In genomic region chr13:67754333-67755306, GRCm38 (mm10) we compare ENCODE assay signal across 8 mouse cellular contexts. TPM values are rescaled to one million over a fixed set of nuclear protein-coding genes. Genes with fewer than 3 reads are reported as not detected.
A peak's percentile ranks its signal among the peaks of the same experiment; 100 is the strongest.
DNase-seq lines count a peak whose midpoint lies in the region; ATAC-seq and TF ChIP-seq lines count a peak whose summit lies in the region.

TSS of gene Zfp85 (minus strand) at chr13:67755228.

- no peaks in the 10 kb centered on the region for H3K9me3 ChIP-seq in ES-E14 (ENCODE audit: control insufficient read depth, insufficient read depth, low read depth, low read length)
- H3K9me3 ChIP-seq in forebrain, embryonic 14.5 days (replicated peaks; ENCODE audit: control insufficient read depth, low read length), result no peaks in the 10 kb centered on the region
- no peaks in the 10 kb centered on the region; the same call in 1 of the 2 replicates for H3K9me3 ChIP-seq in liver, postnatal 0 days (ENCODE audit: low read length)
- H3K9me3 ChIP-seq in neural tube, embryonic 14.5 days (ENCODE audit: control insufficient read depth, low read length), result no peaks in the 10 kb centered on the region

- in situ Hi-C loops in ES-E14 (cut with MboI; ENCODE audit: low sequenced_read_pairs in 2 of 2, unreplicated experiment in 2 of 2), result no loop called here

- no peaks in the 10 kb centered on the region for H3K27me3 ChIP-seq in forebrain, embryonic 14.5 days (replicated peaks; ENCODE audit: control insufficient read depth, insufficient read depth, low read length)
- H3K27me3 ChIP-seq in liver, postnatal 0 days (ENCODE audit: insufficient read depth, low read length), result no peaks in the 10 kb centered on the region
- no peaks in the 10 kb centered on the region for H3K27me3 ChIP-seq in neural tube, embryonic 14.5 days (ENCODE audit: control insufficient read depth, insufficient read depth, low read length)
- no peaks in the 10 kb centered on the region for H3K27me3 ChIP-seq in testis, adult 2 months (ENCODE audit: control insufficient read depth, insufficient read depth, low read length)

- peak within 1 kb of the TSS; percentile 75 for H3K9ac ChIP-seq in ES-E14 (ENCODE audit: insufficient read depth, low read depth, low read length, poor library complexity, severe bottlenecking)
- H3K9ac ChIP-seq in forebrain, embryonic 14.5 days (ENCODE audit: low read length), result peak within 1 kb of the TSS; percentile 69
- peak within 1 kb of the TSS; percentile 55 for H3K9ac ChIP-seq in liver, postnatal 0 days (replicated peaks)
- peak within 1 kb of the TSS; percentile 58 for H3K9ac ChIP-seq in neural tube, embryonic 14.5 days (replicated peaks; ENCODE audit: low read depth, low read length)

- no peak for TF ChIP-seq CTCF in liver, postnatal 0 days (IDR thresholded peaks at IDR 0.05; ENCODE audit: low read depth)
- TF ChIP-seq CTCF in testis, adult 2 months (IDR thresholded peaks at IDR 0.05; ENCODE audit: control insufficient read depth, insufficient read depth, insufficient replicate concordance, low read depth, low read length), result no peak

- H3K4me1 ChIP-seq in ES-E14 (ENCODE audit: control insufficient read depth in 2 of 2, insufficient read depth in 2 of 2, low read length in 2 of 2, poor library complexity in 1 of 2), result no peaks in the 10 kb centered on the region
- H3K4me1 ChIP-seq in forebrain, embryonic 14.5 days (ENCODE audit: control insufficient read depth, insufficient read depth, low read length), result no peaks in the 10 kb centered on the region
- no peaks in the 10 kb centered on the region for H3K4me1 ChIP-seq in liver, postnatal 0 days (ENCODE audit: insufficient read depth)
- H3K4me1 ChIP-seq in neural tube, embryonic 14.5 days (ENCODE audit: control insufficient read depth, insufficient read depth, low read length), result peaks cover 5% of the 10 kb centered on the region; the same call in 1 of the 2 replicates
- no peaks in the 10 kb centered on the region for H3K4me1 ChIP-seq in testis, adult 2 months (ENCODE audit: control insufficient read depth, insufficient read depth, low read length)

- intact Hi-C loops in heart, postnatal 14 days (cut with DNase I), result loop anchor here (5.0 kb wide), 1 partner anchor 32 kb away; no protein-coding TSS in a partner anchor

- 6% methylated on average over 24 of the region's 24 CpGs for WGBS in forebrain, embryonic 14.5 days
- WGBS in liver, postnatal 0 days (ENCODE audit: insufficient replicate concordance), result 6% methylated on average over 24 of the region's 24 CpGs
- WGBS in neural tube, embryonic 14.5 days, result 7% methylated on average over 24 of the region's 24 CpGs

- peak; percentile 97 for ATAC-seq in forebrain, embryonic 14.5 days
- ATAC-seq in liver, postnatal 0 days, result peak; percentile 93
- ATAC-seq in neural tube, embryonic 14.5 days (ENCODE audit: low read depth), result peak; percentile 96

- H3K4me2 ChIP-seq in forebrain, embryonic 14.5 days (ENCODE audit: low read length), result peak within 1 kb of the TSS; percentile 60
- H3K4me2 ChIP-seq in liver, postnatal 0 days (ENCODE audit: low read depth, low read length), result peak within 1 kb of the TSS; percentile 68
- peak within 1 kb of the TSS; percentile 55 for H3K4me2 ChIP-seq in neural tube, embryonic 14.5 days (ENCODE audit: low read depth, low read length)

- no peaks in the 10 kb centered on the region for H3K36me3 ChIP-seq in ES-E14 (ENCODE audit: control insufficient read depth, insufficient read depth, low read length, poor library complexity, severe bottlenecking)
- H3K36me3 ChIP-seq in forebrain, embryonic 14.5 days (ENCODE audit: control insufficient read depth, insufficient read depth, low read length), result 0 out of 2 replicates have a peak, but pooled peaks cover 2% of the 10 kb centered on the region
- no peaks in the 10 kb centered on the region for H3K36me3 ChIP-seq in liver, postnatal 0 days (replicated peaks; ENCODE audit: insufficient read depth, low read length)
- H3K36me3 ChIP-seq in neural tube, embryonic 14.5 days (ENCODE audit: control insufficient read depth, insufficient read depth, low read length), result no peaks in the 10 kb centered on the region
- no peaks in the 10 kb centered on the region for H3K36me3 ChIP-seq in testis, adult 2 months (ENCODE audit: control insufficient read depth, insufficient read depth, low read length)

- no peak for TF ChIP-seq POLR2A in testis, adult 2 months (IDR thresholded peaks at IDR 0.05; ENCODE audit: control insufficient read depth, low read depth, low read length)

- peak; percentile 62 for DNase-seq in ES-E14 (ENCODE audit: low read depth, low spot score)
- DNase-seq in cerebellum, adult 11-12 months, result peak; percentile 67
- peak; percentile 89 for DNase-seq in forebrain, embryonic 14.5 days (ENCODE audit: low spot score)
- DNase-seq in heart, postnatal 14 days, result peak; percentile 63 to 65
- DNase-seq in layer of hippocampus, adult 11-12 months (ENCODE audit: low spot score), result peak; percentile 39
- peak; percentile 72 for DNase-seq in liver, postnatal 0 days

- H3K27ac ChIP-seq in ES-E14 (ENCODE audit: insufficient read depth, low read depth, low read length, poor library complexity, severe bottlenecking), result peak within 1 kb of the TSS; percentile 67; the same call in 1 of the 2 replicates
- no peak within 1 kb of the TSS for H3K27ac ChIP-seq in forebrain, embryonic 14.5 days (ENCODE audit: low read depth, low read length)
- H3K27ac ChIP-seq in liver, postnatal 0 days (ENCODE audit: low read depth), result peak within 1 kb of the TSS; percentile 78
- peak within 1 kb of the TSS; percentile 44; the same call in 1 of the 2 replicates for H3K27ac ChIP-seq in neural tube, embryonic 14.5 days (ENCODE audit: low read depth, low read length)
- H3K27ac ChIP-seq in testis, adult 2 months (ENCODE audit: control insufficient read depth, insufficient read depth, low read depth, low read length), result peak within 1 kb of the TSS; percentile 61

- no peak for TF ChIP-seq EP300 in liver, postnatal 0 days (IDR thresholded peaks at IDR 0.05; ENCODE audit: low read depth)

- H3K4me3 ChIP-seq in ES-E14 (ENCODE audit: insufficient read depth in 1 of 2, low read depth in 1 of 2, low read length in 2 of 2, poor library complexity in 1 of 2, severe bottlenecking in 1 of 2), result peak within 1 kb of the TSS; percentile 55 to 76
- peak within 1 kb of the TSS; percentile 62 for H3K4me3 ChIP-seq in forebrain, embryonic 14.5 days (ENCODE audit: low read depth, low read length)
- peak within 1 kb of the TSS; percentile 64 for H3K4me3 ChIP-seq in liver, postnatal 0 days (ENCODE audit: low read depth, low read length)
- peak within 1 kb of the TSS; percentile 66 for H3K4me3 ChIP-seq in neural tube, embryonic 14.5 days (ENCODE audit: low read depth, low read length)
- H3K4me3 ChIP-seq in testis, adult 2 months (ENCODE audit: control insufficient read depth, low read depth, low read length), result peak within 1 kb of the TSS; percentile 90

TF ChIP-seq in ES-E14, 5 proteins besides CTCF, POLR2A, EP300 and RAD21:
- TF ChIP-seq MAFK (IDR thresholded peaks at IDR 0.05; ENCODE audit: insufficient read depth, low read depth, low read length), result no peak
- TF ChIP-seq HCFC1 (IDR thresholded peaks at IDR 0.05; ENCODE audit: borderline replicate concordance, insufficient read depth, low read length), result peak; percentile 87
- TF ChIP-seq ZC3H11A (IDR thresholded peaks at IDR 0.05; ENCODE audit: borderline replicate concordance, low read depth, low read length), result no peak
- TF ChIP-seq CHD2 (IDR thresholded peaks at IDR 0.05; ENCODE audit: low read depth, low read length), result no peak

RNA-seq across cellular contexts. Expression of gene Zfp85, which starts in this region (rescaled TPM):
- 1.7 and 2.7 TPM in 2 replicates for total RNA-seq in ES-E14 (2012; rRNA removed)
- polyA plus RNA-seq in forebrain, embryonic 14.5 days (2014; fragmentation: Nextera tagmentation; extraction: Ambion mirVana), result 9.8 and 11.8 TPM in 2 replicates
- 1 to 10 TPM; 1.8 to 3.1 TPM for total RNA-seq in heart, postnatal 14 days (2021)
- 0.72 and 1.1 TPM in 2 replicates for polyA plus RNA-seq in liver, postnatal 0 days (2015; fragmentation: Nextera tagmentation; extraction: Ambion mirVana)
- polyA plus RNA-seq in neural tube, embryonic 14.5 days (2014; fragmentation: Nextera tagmentation; extraction: Ambion mirVana), result 7.9 and 9.3 TPM in 2 replicates
- 0.22 and 0.41 TPM in 2 replicates for polyA plus RNA-seq in testis, adult 2 months (2012; rRNA removed)

Comparison
In these comparisons a context has a peak if more than half of its experiments do, and no peak if none do; other contexts are left out.
1. DNase-seq: peak in every context shown above with its lines; median percentile 89 in forebrain, embryonic 14.5 days; 72 in liver, postnatal 0 days; 67 in cerebellum, adult 11-12 months; 64 in heart, postnatal 14 days; 62 in ES-E14; 39 in layer of hippocampus, adult 11-12 months.